Mouse (Mus musculus) neural tube, embryonic 10.5 days (tissue): ENCODE data around the gene Gtsf1l.

Source experiments
- DNase-seq: peaks from one replicate; pipeline ENCODE4 v3.0.0-alpha.2; 2017; ENCODE audit warnings: low spot score; ENCODE audit errors: extremely low spot score

Gene Gtsf1l

DNA sequence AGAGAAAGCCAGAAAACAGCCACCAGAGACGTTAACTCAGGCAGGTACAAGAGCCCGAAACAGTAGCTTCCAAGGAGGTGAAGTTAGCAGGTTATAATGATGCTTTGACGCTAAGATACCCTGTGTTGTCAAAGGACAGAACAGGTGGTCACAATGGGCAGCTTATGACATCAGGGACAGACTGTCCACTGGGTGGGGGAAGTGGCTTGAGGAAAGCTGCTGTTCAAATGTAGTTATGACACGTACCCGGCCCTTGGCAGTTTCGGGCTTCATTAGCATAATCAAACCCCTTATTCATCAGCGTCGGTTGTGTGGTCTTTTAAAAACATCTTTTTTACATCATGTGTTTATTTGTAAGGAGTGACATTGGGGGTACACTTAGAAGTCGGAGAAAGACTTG, at the start of gene Gtsf1l:
Gtsf1l (minus strand) TSS at position 128 of the 400 bp plus-strand sequence.
- DNase-seq, result no peak

DNA sequence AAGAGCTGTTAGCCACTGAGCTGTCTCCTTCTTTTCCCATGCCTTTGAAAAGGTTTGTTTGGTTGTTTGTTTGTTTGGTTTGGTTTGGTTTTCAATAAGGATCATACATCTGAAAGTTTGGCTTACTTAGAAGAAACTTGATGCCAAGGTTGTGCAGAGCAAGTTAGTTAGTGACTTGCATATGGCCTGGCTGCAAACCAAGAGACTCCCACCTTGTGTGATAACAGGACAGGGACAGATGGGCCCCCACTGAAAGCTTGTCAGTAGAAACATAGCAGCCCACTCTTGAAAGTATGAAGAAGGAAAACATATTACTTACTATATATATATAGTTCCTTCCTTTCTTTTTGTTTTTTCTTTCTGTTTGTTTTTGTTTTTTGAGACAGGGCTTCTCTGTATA, 49.3 kb upstream of the Gtsf1l start:
- DNase-seq, result no peak

DNA sequence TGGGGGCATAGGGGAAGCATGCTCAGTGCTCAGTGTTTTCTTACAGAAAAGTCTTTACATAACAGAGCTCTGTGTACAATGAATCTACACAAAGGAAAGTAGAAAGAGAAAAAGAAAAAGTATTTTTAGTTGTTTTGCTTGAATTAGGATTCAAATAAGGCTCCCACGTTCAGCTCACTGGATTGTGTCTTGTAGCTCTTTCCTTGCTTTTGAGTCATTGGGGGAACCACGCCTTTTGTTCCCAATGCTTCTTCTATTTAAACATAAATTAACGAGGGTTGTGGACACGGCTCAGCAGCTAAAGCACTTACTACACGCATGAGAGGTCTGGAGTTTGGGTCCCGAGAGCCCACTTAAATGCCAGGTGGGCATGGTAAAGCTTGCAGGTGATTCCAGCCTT, 48.3 kb upstream of the Gtsf1l start:
- no peak for DNase-seq

DNA sequence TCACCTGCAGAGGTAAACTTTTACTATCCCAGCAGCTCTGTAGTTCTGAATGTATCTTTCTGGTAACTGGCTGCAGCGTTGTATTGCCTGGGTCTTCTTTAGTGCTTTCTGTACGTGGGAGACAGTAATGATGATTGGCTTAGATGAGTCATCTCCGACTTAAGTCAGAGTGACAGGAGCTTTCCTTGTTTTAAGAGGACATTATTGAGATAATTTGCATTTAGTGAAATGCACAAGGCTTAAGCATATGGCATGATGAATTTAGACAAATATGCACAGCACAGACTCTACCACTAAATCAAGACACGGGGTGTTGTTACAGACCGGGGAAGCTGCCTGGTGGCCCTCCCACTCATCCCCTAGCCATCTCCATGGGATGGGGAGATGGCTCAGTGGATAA, 44.7 kb upstream of the Gtsf1l start:
- no peak for DNase-seq

DNA sequence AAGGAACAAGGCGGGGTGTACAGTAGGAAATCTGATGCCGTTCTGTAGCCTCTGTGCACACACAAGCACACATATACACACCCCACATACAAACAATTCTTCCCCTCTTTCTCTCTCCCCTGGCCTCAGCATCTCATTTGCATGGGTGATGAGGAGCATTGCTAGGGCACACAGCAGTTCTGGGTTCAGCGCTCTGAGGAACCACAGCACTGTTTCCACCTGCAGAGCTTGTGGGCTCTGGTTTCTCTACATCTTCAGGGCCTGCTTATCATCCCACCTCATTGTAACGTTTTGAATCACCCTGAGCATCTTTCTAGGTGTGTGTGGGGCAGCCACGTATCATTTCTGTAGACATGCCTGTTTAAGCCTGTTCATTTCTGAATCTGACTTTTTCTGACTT, 43.2 kb upstream of the Gtsf1l start:
- DNase-seq, result no peak

DNA sequence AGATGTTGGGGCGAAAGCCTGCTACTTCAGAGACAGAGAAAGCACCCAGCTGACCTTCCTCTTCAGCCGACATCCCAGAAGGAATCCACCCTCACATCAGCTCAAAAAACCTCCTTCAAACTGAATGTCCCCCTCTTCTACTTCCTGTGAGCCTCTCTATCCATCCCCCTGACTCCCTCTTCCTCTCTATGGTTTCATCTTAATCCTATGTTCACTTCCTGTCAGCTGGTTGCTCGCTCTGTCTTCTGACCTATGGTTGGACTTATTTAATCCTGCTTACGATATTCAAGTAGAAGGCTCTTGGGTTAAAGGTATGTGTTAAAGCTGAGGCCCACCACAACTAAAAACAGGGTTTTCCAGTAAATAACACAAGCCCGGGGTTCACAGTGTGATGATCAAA, 35.8 kb upstream of the Gtsf1l start:
- DNase-seq, result no peak

DNA sequence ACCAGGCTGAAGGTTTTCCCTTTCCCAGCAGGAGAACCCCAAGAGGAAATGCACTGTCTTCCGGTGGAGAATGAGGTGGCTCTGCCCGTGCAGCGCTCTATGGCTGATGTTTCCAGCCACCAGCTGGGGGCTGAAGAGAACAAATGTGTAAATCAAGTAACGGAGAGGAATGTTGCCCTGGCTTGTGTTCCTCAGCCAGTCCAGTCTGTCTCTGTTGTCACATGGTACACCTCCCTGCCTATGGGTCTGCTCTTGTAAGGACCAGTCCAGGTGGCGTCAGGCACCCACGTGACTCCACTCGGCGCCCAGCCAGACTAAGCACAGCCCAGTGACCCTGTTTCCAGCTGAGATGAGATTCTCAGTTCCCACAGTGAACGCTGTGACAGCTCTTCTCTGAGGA, 34.7 kb upstream of the Gtsf1l start:
- peak; percentile 39 for DNase-seq

DNA sequence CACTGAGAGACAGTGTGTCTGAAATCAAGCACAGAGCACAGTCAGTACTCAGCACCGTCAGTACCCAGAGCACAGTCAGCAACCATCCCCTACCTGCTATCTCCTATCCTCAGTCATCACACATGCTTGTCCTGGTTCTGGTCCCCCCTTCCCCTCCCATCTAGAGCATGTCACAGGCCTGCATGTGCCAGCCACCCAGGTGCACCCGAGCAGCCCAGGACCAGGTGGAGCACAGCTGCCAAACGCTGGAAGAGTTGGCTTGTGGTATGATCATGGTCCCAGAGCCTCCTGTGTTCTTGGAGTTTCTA, 33.7 kb upstream of the Gtsf1l start:
- no peak for DNase-seq

DNA sequence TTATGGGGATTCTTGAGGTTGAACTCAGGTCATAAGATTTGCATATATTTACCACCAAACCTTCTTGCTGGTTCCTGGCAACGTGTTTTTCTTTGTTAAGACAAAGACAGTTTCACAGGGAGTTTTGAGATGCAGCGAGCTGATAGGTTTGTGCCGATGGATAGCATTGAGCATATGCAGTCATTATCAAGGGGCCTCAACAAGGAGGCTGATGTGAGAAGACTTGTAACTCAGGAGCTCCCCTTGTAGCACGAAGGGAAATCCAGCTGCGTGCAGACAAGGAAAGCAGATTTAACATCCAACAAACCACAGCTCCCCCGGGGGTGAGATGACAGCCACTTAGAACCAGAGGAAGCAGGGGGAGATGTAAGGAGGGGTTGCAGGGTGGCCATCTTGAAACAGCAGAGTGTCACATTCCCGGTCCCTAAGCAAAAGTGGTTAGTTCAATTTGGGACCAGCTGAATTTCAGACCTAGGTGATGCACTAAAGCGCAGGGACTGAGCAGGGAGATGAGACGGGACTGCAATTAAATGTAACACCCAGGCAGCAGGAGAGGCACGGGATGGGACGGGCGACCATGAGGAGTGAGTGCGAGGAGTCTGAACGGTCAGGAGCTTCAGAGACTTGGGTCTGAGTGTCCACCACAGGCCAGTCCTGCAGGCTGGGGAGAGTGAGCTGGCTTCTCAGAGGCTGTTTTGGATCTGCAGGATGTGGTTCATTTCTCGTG, 33.1 kb upstream of the Gtsf1l start:
- no peak for DNase-seq

DNA sequence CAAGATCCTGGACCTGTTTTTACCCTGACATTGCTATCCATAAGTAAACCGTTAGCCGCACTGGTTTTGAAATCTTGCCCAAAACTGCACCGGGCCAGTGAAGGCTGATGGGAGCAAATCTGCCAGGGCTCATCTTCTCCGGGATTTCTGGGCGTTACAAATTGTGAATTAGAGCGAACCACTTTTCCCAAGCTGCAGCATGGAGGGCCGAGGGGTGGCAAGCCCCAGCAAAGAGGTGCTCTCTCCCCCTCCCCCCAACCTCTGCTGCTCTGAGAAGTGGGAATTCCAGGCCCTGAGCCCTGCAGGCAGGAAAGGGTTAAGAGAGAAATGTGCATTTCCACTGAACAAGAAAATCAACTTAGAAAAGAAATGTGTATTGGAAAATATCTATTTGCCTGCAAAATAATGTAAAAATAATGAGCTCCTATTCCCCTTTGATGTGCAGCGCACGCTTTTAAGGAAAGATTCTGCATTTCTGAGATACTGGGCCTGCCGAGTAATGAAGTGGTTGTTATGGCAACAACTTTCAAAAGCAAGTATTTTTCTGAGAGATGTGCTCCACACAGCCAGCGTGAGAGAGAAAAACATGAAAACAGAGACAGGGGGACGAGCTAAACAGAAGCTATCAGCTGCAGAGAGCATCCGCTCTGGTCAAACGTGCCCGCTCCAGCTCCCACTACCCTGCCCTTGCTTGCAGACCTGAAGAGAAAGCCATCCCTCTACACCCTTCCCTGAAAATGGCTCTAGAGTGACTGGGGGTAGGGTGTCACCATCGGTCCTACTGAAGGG, 24.0 kb upstream of the Gtsf1l start:
- DNase-seq, result no peak

DNA sequence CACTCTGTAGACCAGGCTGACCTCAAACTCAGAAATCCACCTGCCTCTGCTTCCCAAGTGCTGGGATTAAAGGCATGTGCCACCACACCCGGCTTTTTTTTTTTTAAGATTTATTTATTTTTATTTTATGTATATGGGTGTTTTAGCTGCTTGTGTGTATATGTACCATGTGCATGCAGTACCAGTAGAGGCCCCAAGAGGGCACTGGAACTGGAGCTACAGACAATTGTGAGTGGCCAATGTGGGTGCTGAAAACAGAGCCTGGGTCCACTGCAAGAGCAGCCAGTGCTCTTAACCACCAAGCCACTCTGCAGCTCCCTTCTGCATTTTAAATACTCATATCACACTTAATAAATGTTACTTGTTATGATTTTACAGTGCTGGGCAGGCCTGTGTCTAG, 23.1 kb upstream of the Gtsf1l start:
- no peak for DNase-seq

DNA sequence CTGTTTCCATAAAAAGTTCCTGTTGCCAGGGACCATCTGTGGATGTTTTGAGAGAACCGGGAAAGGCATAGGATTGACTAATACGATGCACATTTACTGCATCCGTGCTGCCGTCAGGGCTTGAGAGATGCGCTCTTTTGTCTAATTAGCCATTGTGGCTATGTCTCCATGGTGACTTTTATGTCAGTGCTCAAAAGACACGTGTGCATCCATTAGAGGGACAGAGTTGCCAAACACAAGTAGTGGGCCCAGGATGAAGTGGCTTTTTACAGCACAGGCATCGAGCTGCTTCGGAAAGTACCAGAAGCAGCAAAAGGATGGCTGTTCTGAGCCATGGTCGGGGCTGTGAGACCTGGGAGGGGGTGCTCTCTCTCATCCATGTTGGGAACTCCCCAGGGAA, 20.7 kb upstream of the Gtsf1l start:
- no peak for DNase-seq

DNA sequence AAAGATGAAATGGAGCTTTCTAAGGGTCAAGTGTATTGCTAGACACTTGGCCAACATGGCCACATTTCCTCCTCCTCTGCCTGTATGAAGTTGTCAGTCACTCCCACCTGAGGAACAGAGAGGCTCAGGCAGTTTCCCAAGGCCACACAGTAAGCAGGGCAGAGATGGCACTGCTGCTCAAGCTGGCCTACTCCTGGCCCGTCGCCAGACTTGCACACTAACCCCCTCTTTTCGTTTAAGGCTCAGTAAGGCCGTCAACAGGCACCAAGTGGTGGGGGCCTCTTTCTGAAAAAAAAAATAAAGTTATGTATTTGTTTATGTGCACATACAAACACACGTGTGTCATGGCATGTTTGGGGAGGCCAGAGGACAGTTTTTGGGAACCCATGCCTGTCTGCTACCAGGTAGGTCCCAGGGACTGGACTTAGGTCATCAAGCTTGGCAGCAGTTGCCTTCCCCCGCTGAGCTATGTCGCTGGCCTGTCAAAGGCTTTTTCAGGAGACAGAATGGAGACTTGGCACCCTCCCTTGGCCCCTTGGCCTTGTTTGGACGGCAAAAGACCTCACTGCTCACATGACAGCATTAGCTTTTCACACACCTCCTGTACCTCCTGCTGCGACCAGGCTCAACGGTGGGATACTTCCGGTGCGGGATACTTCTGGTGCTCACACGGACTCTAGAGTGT, 16.6 kb upstream of the Gtsf1l start:
- no peak for DNase-seq

DNA sequence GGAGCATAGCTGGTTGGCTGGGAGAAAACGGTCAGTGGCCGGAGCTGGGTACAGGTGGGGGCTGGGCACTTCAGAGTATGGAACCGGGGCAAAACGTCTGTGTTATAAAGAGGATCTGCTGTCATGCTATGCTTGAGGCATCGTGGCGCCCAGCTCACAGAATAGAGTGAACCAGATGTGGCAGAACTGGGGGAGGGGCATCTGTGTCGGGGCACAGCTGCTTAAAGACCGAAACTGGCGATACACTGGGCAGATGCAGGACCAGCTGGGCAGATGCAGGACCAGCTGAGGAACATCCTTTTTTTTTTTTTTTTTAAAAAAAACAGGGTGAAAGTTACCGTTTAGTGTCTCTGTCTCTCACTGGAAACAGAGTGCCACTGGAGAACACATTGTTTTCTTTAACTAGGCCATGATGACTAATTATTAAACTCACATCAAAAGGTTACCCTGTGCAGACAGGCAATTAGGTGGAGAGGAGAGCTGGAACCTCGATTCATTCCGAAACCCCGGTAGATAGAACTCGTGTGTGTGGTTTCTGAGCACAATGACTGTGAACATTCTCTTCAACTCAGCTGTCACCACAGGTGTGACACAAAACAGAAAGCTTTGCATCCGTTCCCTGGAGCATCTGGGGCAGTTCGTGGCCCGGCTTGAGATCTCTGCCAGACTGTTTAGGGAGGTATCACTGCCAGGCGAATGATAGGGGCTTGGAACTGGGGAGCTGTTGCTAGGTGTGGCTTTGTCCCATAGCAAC, 15.4 kb upstream of the Gtsf1l start:
- no peak for DNase-seq

DNA sequence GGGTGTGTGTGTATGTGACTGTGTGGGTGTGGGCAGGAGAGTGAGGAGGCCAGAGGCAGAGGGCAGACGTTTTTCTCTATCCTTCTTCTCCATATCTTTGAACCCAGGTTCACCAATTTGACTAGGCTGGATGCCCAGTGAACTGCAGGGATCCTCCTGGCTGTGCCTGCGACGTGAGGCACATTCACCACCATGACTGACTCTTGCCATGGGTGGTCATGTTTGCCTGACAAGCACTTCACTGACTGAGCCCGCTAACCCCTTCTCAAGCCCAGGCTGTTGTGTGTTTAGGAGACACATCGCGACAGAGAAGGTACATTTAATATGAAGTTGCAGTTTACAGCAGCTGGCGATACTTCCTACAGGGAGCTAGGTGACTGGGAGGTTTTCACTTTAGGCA, 14.6 kb upstream of the Gtsf1l start:
- DNase-seq, result no peak

DNA sequence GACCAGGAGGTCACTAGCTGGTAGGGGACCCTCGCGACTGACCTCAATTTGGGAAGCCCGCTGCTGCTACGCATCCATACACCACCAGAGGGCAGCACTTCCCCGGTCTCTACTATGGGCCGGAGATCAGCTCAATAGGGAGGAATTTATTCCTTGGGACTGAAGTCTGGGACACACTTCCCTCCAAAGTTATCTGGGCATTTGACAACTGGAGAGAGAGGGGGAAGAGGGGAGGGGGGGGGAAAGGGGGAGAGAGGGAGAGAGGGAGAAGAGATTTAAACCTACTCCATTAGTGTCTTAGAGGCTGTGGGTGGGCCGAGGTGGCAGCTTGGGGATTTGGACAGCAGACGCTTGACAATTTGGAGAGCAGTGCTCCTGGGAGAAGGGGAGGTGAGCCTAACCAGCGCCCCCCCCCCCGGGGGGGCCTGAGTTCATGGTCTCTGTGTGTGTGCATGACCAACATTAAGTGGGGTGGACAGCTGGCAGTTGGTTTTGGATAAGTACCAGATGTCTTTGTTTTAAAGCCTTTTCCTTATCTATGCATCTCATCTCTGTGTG, 14.1 kb upstream of the Gtsf1l start:
- DNase-seq, result peak; percentile 92

DNA sequence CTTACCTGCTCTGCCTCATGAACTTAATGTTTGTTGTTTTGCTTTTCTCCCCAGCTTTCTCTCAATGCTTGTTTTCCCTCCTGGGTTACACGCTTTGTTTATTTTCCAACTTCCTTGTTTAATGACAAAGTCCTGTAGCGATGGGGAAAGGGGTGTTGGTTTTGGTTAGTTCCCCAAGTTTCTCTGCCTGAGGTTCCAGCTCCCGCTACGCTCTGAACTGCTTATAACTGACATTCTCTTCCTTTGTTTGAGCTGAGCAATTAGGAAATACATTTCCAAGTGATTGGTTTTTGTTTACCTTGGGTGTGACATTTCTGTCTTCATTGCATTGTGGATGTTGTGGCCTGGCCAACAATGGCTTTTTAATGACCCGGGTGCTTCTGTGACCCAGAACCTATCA, 12.9 kb upstream of the Gtsf1l start:
- DNase-seq, result no peak

DNA sequence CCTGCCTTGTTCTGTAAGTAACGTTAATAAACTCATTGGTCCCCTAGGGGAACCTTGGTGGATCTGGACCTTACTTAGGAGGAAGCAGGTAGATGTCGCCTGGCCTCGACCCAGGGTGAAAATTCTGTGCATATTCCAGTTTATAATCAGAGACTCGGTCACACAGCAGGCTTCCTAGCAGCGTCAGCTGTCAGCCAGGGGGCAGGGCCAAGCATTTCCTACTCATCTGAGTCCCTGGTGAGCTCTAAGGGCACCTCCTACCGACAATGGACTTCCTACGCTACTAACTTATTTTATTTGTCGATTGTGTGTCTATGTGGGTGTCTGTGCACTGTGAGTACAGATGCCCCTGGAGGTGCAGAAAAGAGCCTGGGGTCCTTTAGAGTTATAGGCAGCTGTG, 12.3 kb upstream of the Gtsf1l start:
- DNase-seq, result no peak

DNA sequence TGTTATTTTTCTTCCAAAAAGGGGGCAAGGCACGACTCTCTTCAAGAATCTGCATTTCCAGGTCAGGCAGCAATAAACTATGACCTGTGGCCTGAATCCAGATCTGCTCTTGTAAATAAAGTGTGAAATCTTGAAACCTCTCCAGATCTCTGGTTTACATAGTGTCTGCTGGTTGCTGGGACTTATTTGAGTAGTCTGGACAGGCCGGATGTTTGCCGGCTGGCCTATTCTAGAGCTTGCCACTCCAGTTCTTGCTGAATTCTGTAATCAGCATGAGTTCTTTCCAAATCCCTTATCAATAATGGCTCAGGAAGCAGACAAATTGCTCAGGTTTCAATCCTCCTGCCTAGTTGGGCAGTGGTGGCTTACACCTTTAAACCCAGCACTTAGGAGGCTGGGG, 8.1 kb upstream of the Gtsf1l start:
- DNase-seq, result no peak

DNA sequence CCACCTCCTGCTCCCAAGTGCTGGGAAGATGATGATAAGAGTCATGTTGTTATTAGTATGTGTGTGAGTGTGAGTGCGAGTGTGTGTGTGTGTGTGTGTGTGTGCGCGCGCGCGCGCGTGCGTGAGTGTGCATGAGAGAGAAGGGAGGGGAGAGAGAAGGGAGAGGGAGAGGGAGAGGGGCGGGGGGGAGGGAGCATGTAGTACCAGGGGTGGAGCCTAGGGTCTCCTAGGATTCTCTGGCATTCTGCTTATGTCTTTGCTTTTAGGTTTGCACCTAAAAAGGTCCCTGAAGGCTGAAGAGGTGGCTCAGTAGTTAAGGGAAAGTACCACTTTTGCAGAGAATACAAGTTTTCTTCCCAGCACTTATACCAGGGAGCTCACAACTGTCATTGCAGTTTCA, 7.3 kb upstream of the Gtsf1l start:
- DNase-seq, result no peak

DNA sequence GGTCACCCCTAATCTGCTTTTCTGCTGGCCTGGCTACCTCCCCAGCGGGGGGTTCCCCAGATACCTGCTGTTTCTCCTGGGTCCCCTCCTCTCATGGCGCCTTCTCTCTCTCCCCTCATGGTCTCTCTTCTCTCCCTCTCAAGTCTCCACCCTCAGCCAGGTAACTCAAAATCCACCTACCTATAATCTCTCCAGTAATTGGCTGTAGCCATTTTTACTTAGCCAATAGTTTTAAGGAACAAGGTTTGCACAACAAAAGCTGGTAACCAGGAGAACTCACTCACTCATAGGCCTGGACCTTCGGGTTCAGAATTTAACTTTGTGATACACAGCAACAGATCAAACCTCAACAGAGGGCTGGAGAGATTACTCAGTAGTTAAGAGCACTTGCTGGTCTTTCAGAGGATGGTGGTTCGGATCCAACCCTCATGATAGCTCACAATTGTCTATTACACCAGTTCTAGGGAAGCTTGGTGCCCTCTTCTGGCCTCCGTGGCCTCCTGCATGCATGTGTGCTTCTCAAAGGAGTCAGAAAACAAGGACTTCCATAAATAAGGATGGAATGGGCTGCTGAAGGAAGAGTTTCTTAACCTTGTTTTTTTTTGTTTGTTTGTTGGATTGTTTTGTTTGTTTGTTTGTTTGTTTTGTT, 1.9 kb upstream of the Gtsf1l start:
- DNase-seq, result no peak
